Mouse (Mus musculus): ENCODE data around the gene Tsc1. TPM values are rescaled to one million over a fixed set of nuclear protein-coding genes. Genes with fewer than 3 reads are reported as not detected.

Gene Tsc1
- polyA plus RNA-seq (2021; fragmentation: Nextera tagmentation), result 17.4 and 22.5 TPM in 2 replicates
- long read RNA-seq, experiment 1, full-length matches to known transcripts, result 2 of 15 reads
- long read RNA-seq, experiment 1, partial matches to known transcripts, result 7 of 15 reads
- long read RNA-seq, experiment 1, other reads (novel, unspliced or antisense), result 6 of 15 reads
- long read RNA-seq, experiment 2, partial matches to known transcripts, result 4 of 6 reads
- long read RNA-seq, experiment 2, other reads (novel, unspliced or antisense), result 2 of 6 reads

GRCm38 (mm10) chr2:28640461-28641424, at the start of gene Tsc1:
Gene Tsc1, plus strand, starts transcription at chr2:28641228.

DNA sequence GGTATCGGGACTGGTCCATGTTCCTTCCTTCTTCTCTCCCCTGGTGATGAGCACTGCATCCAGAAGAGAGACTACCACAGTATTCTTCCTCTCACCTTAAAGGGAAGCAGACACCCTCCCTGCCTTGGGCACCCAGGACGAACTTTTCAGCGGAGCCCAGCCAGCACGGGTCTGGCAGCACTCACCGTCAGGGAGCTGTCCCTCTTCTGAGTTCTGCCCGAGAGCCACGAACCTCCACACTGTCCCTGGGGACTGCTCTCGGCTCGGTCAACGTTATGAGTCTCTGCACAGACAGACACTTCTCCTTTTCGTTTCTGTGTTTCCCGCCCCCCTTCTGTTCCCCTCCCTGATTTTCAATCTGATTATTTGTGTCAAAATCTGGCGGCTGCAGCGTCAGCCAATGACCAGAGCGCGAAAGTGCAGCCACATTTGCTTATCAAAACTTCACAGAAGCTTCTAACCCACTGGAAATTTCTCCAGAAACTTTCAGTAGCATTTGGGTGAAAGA, 19.3 kb upstream of the Tsc1 start, which contains the start of gene Gfi1b:
Gene Gfi1b, minus strand, starts transcription at position 319 of the 508 bp plus-strand sequence.

DNA sequence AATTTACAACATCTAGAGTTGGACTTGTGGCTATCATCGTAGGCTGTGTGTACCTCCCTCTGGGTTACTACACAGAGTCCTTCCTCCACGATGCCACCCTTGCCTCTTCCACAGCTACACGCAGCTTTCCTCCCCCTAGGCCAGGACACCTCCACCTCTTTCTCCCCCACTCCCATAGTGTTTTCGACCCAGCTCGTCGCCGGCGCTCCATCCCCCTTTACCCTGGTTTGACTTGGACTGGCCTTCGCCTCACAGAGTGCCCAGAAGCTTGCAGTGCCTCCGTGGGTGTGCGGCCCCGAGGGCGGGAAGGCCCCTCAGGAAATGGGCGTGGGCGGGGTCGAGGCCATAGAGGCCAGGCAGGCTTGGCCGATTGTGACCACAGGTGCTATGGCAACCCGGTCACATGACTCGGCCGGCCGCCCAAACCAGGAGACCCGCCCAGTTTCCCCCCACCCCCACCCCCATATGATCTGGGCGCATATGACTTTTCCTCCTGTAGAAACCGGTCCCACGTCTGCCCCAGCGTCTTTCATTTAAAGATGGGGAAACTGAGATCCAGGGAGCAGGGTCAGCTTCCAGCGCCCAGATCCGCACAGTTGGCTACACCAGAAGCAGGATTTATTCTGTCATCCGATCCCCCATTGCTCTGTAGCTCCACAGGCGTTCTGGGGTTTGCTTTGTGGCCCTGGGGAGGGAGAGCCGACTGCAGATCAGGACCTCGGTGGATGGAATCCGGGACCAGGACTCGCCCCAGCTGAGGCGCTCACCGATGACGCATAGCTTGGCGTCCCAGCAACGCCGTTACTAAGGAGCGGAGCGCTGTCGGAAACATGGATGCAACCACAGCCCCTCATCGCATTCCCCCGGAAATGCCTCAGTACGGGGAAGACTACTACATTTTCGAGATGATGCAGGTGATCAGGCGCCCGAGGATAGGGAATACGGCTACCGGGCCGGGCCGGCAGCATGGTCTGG, 58.6 kb downstream of the Tsc1 start, which contains the start of the genes Spaca9 and Ak8:
Gene Spaca9, minus strand, starts transcription at position 367 of the 975 bp plus-strand sequence.
Gene Ak8, plus strand, starts transcription at position 804 of the 975 bp plus-strand sequence.

Other genes starting within 250 kb of the Tsc1 start
- gene Ppp1r26, start 194.4 kb upstream of the Tsc1 start, polyA plus RNA-seq (2021; fragmentation: Nextera tagmentation), result 5.0 and 6.1 TPM in 2 replicates
- 2.7 and 6.0 TPM in 2 replicates for gene 1700007K13Rik, start 174.9 kb upstream of the Tsc1 start, polyA plus RNA-seq (2021; fragmentation: Nextera tagmentation)
- gene Mrps2, start 173.2 kb upstream of the Tsc1 start, polyA plus RNA-seq (2021; fragmentation: Nextera tagmentation), result 15.6 and 28.7 TPM in 2 replicates
- gene Gbgt1, start 144.3 kb upstream of the Tsc1 start, polyA plus RNA-seq (2021; fragmentation: Nextera tagmentation), result 0.39 and 1.2 TPM in 2 replicates
- 0.93 TPM in 1 of 2 replicates, not detected in the other for gene Gm10134, start 135.1 kb upstream of the Tsc1 start, polyA plus RNA-seq (2021; fragmentation: Nextera tagmentation)
- 27.6 and 43.6 TPM in 2 replicates for gene Ralgds, start 128.1 kb upstream of the Tsc1 start, polyA plus RNA-seq (2021; fragmentation: Nextera tagmentation)
- gene Cel, start 77.8 kb upstream of the Tsc1 start, polyA plus RNA-seq (2021; fragmentation: Nextera tagmentation), result not detected in 2 replicates
- gene Gtf3c5, start 57.5 kb upstream of the Tsc1 start, polyA plus RNA-seq (2021; fragmentation: Nextera tagmentation), result 8.8 and 11.2 TPM in 2 replicates
- not detected in 2 replicates for gene Gfi1b, start 19.2 kb upstream of the Tsc1 start, polyA plus RNA-seq (2021; fragmentation: Nextera tagmentation)
- 1.1 and 1.6 TPM in 2 replicates for gene Spaca9, start 58.5 kb downstream of the Tsc1 start, polyA plus RNA-seq (2021; fragmentation: Nextera tagmentation)
- gene Ak8, start 58.9 kb downstream of the Tsc1 start, polyA plus RNA-seq (2021; fragmentation: Nextera tagmentation), result 2.2 and 3.3 TPM in 2 replicates
- gene Gtf3c4, start 199.1 kb downstream of the Tsc1 start, polyA plus RNA-seq (2021; fragmentation: Nextera tagmentation), result 2.8 and 5.3 TPM in 2 replicates
- gene Ddx31, start 199.2 kb downstream of the Tsc1 start, polyA plus RNA-seq (2021; fragmentation: Nextera tagmentation), result 2.8 and 2.9 TPM in 2 replicates

Data from left cerebral cortex, adult 6 months (tissue).